Mouse (Mus musculus) cerebellum, adult 2 months (tissue): ENCODE data around the gene Sae1. TPM values are rescaled to one million over a fixed set of nuclear protein-coding genes. Genes with fewer than 3 reads are reported as not detected.

Experiments used
- DNase-seq, 2 experiments: peaks; one replicate each; pipeline ENCODE4 v3.0.0; 2021
- H3K27ac ChIP-seq: fragments of 200-500 bp; 2 replicates; pipeline ENCODE4 v1.5.1; 2012; ENCODE audit warnings: low read length, control low read depth, inconsistent platforms; ENCODE audit not compliant: insufficient read depth
- H3K27me3 ChIP-seq: fragments of 200-500 bp; 2 replicates; pipeline ENCODE4 v1.6.1; 2012; ENCODE audit warnings: inconsistent platforms, mild to moderate bottlenecking, low read length, moderate library complexity; ENCODE audit not compliant: control insufficient read depth, insufficient read depth
- H3K4me1 ChIP-seq: fragments of 200-500 bp; 2 replicates; pipeline ENCODE4 v1.6.1; 2011; ENCODE audit warnings: low read length; ENCODE audit not compliant: control insufficient read depth, insufficient read depth
- H3K4me3 ChIP-seq: fragments of 200-500 bp; replicated peaks from 2 replicates; pipeline ENCODE3; 2011; ENCODE audit warnings: mild to moderate bottlenecking, low read depth, low read length, control low read depth; ENCODE audit not compliant: insufficient read depth
- CTCF ChIP-seq: fragments of 200-500 bp; IDR thresholded peaks from 2 replicates; pipeline ENCODE4 v1.5.1; 2011; ENCODE audit warnings: low read depth, mild to moderate bottlenecking, control low read depth, low read length, moderate library complexity, borderline replicate concordance; ENCODE audit not compliant: insufficient read depth
- POLR2A ChIP-seq: fragments of 200-500 bp; IDR thresholded peaks from 2 replicates; pipeline ENCODE4 v1.6.1; 2011; ENCODE audit warnings: low read length, control low read depth, borderline replicate concordance; ENCODE audit not compliant: insufficient read depth
- WGBS: fragments of 180-500 bp; shearing (Covaris S2); methylation state at CpG from one replicate; pipeline ENCODE4 v1.1.7; 2018; 5-methylcytosine and 5-hydroxymethylcytosine counted together
- polyA plus RNA-seq: library from polyadenylated mRNA; depleted of rRNA; stranded (reverse); fragments of >200 nt; gene quantifications from 2 replicates; pipeline ENCODE4 v1.2.3, GENCODE M21; 2012

The Sae1 gene
- polyA plus RNA-seq, 1 experiment = 84.0 TPM

DNA sequence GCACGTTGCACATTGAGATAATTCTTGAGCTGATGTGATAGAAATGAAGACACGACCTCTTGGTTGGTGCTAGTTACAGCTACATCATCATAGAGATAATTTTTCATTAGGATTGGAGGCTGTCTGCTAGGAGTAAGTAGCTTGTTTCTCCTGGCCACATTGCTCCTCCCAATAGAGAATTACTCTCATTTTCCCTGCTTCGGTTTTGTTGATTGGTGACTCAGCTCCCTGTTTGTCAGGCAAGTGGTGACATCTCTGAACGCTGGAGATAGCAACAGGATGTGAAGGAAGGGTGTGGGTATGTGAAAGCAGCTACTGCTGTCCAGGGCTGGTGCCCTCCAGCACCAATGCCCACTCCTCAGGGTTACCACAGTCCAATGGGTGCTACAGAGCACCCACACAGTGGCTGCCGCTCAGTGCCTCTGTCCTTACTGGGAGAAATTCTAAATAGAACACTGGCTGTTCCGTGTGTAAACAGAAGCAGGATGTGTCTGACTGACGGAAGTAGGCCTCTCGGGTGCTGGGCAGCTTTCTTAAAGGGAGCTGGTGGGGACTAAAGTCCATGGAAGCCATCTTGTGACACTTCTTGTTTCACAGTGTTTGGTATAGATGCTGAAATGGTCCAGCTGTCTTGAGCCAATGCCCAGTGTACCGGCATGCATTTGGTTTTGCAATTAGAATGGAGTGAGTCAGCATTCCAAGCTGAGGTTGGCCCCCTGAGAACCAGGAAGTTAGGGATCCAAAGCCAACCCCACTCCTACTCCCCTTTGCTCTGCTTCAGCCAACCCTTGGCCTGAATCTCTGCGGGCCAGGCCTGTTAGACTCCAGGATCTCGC lies 18.1 kb upstream of the Sae1 start:
- no peak for TF ChIP-seq POLR2A
- no peak for TF ChIP-seq CTCF
- H3K27ac ChIP-seq = peak overlapping the region; percentile 64
- H3K4me1 ChIP-seq = peaks cover 25% of the 10 kb centered on the region
- H3K4me3 ChIP-seq = no peak overlapping the region
- 31% methylated on average over 11 of the region's 11 CpGs for WGBS
- DNase-seq = peak; percentile 38 to 43
- H3K27me3 ChIP-seq = no peaks in the 10 kb centered on the region

DNA sequence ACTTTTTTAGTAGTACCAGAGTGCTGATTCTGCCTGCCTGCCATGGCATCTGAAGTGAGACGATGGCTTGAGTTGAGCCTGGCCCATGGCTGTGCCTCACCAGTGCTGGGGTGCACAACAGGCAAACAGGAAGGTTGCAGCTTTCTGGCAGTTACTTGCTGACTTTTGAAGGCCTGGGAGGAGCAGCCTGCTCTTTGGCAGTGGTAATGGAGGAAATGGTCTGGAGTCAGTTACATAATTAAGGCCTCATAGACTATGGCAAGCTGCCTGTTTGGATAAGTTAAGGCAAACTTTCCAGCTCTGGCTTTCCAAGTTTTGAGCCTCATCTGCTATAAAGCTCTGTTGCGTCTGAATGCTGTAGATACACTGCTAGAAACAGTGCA lies 17.5 kb upstream of the Sae1 start:
- 21% methylated on average over 2 of the region's 2 CpGs for WGBS
- no peaks in the 10 kb centered on the region for H3K27me3 ChIP-seq
- peak overlapping the region; percentile 64 for H3K27ac ChIP-seq
- peak; percentile 46 to 60 for DNase-seq
- TF ChIP-seq CTCF (no peak), POLR2A (peak; percentile 20; the same call in 1 of the 2 replicates)
- H3K4me3 ChIP-seq = no peak overlapping the region
- H3K4me1 ChIP-seq = peaks cover 25% of the 10 kb centered on the region

DNA sequence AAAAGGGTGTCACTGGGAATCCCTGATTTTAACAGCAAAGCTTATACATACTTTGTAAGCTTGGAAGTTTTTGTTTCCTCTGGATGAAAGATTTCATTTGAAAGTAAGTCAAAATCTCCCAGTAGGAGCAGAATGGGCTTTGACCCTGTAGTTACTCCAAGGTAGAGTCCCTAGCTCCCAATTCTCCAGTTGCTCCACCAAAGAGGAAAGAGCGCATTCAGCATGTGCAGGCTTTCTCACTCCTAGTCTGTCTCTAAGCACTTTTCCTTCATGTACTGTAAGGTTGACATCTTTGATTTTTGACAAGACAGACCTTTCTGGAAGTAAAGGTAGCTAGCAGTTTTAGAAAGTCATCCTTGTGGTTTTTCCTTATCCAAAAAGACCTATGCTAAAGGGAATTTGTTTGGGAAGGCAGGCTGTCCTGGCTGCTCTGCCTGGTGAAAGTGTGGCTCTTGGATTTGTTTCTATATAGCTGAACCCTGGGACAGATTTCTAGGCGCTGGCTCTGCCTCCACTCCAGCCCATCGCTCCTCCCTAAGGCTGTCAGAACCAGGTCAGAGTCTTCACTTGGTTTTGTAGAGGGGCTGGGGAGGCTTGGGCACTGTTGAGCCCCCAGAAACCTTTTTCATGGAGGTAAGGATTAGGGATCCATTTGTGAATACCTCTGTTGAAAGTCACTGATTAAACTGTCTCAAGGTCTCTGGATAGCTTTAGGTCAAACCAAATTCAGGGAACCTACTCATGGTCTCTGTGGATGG lies 16.9 kb upstream of the Sae1 start:
- Histone ChIP-seq H3K4me3 (no peak overlapping the region), H3K4me1 (peaks cover 25% of the 10 kb centered on the region), H3K27ac (peak overlapping the region; percentile 64), H3K27me3 (no peaks in the 10 kb centered on the region)
- TF ChIP-seq CTCF (no peak), POLR2A (no peak)
- peak; percentile 32 to 40 for DNase-seq
- 35% methylated on average over 3 of the region's 3 CpGs for WGBS

DNA sequence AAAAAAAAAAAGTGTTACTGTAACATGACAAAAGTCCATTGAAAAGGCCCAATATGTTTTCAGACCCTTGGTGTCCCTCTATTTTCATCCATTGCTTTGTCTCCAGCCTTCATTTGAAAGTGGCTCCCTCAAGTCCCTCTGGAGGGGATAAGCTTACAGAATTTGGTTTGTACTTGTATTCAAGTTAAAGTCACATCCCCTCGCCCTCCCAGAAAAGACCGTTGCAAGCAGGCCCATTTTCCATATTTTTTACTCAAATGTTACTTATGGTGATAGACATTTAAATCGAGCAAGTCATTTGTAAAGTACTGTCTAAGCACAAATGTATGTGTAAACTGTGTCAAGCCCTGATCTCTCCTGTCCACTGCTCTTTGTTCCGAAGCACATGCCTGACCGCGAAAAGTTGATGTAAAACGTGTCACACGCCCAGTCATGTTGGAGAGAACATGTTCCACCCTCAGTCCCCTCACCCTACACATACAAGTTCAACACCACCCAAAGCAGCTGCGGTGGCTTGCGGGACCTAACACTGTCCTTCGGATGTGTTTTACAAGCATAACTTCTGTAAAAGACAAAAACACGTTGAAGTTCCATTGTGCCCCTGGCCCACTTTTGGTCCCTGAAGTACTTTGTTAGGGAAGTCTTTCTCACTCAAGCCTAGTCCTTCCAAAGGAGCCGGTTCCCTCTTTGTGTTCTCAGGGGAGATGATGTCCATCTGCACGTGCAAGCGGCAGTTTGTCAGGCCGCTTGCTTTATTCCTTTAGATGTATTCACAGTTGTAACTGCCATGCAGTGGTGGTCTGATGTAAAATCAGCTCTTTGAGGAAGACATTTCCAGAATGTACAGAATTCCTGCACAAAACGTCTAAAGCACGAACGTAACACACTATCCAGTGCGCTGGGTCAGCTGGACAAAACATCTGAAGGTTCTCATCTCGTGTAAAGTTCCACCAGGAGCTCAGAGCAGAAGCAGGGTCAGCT lies 15.7 kb upstream of the Sae1 start:
- H3K4me1 ChIP-seq = peaks cover 31% of the 10 kb centered on the region
- DNase-seq = peak in 1 of 2 experiments; percentile 47
- peak overlapping the region; percentile 89 for H3K4me3 ChIP-seq
- H3K27me3 ChIP-seq = no peaks in the 10 kb centered on the region
- H3K27ac ChIP-seq = peak overlapping the region; percentile 43; the same call in 1 of the 2 replicates
- 15% methylated on average over 21 of the region's 21 CpGs for WGBS
- TF ChIP-seq CTCF (no peak), POLR2A (no peak)

DNA sequence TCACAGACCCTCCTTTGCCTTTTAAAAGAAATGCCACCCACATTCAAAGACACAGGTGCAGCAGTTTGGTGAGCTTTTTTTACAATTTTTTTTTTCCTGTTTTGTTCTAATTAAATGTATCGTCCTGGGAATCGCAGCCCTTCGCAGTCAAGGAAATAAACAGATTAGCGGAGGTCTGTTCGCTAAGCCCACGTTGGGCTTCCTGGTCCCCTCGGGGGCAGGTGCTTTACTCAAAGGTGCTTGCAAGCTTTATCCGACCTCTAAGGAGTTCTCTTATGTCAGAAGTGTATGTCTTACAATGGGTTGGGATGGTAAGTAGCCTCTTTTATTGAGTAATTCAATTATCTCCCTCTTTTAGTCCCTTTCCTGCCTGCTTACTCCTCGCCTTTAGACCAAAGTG lies 14.8 kb upstream of the Sae1 start:
- DNase-seq = no peak
- WGBS = 2% methylated on average over 9 of the region's 9 CpGs
- no peaks in the 10 kb centered on the region for H3K27me3 ChIP-seq
- no peak for TF ChIP-seq POLR2A
- TF ChIP-seq CTCF = no peak
- peak overlapping the region; percentile 100 for H3K27ac ChIP-seq
- H3K4me1 ChIP-seq = peaks cover 31% of the 10 kb centered on the region
- H3K4me3 ChIP-seq = peak overlapping the region; percentile 89

DNA sequence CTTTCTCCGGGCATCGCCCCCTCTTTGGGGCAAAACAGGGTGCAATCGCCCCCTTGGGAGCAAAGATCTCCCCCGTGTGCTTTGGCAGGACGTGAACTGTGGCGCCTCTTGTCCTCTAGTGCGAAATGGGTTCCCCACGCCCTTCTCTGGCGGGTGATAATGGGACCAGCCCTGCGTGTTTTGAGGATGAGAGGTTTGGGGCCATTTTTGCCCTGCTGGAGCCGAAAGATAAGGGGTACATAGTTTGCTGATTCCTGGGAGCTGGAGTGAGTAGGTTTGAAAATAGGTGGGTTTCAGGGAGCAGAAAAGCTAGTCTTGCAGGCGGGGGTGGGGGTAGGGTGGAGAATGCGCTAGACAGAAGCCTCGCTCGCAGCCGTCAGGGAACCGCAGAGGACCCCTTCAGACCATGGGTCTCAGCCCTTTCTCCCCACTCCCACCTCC lies 14.4 kb upstream of the Sae1 start:
- H3K4me1 ChIP-seq = peaks cover 31% of the 10 kb centered on the region
- H3K27me3 ChIP-seq = no peaks in the 10 kb centered on the region
- H3K4me3 ChIP-seq = peak overlapping the region; percentile 89
- peak; percentile 53 to 66 for DNase-seq
- peak overlapping the region; percentile 100 for H3K27ac ChIP-seq
- WGBS = under 1% methylated on average over 17 of the region's 17 CpGs
- TF ChIP-seq POLR2A (peak; percentile 34; the same call in 1 of the 2 replicates), CTCF (no peak)
